Mouse (Mus musculus) monocyte, adult 2 months (primary cell): ENCODE results near the gene Zfp977.
"Not testable (repeated sequence)": the region's sequence is repeated elsewhere in the genome, so short reads cannot be mapped to it uniquely, and the experiment has no call there.

Experiments
- DNase-seq, 2 experiments: peaks; one replicate each; pipeline ENCODE4 v3.0.0; 2022; ENCODE audit warnings: low spot score in 2 of 2, low read depth in 1 of 2

Zfp977 gene

DNA sequence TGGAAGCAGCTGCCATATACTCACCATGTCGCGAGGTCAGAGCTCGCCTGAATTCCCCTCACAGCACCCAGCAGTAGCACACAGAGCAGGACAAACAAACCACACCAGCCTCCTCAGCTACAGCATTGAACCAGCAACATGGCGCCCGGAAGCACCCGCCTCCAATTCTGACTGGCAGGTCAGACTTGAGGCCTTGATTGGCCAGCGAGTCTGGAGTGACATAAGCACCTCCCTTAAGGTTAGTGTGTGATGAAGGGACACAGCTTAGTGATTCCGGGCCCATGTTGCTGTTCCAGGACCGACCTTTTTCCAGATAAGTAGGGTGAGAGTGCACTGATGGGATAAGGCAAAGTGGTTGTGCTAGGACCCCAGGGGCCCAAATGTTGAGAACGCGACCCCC, at the start of gene Zfp977:
Gene Zfp977, minus strand, starts transcription at position 135 of the 400 bp plus-strand sequence.
- DNase-seq: not testable (repeated sequence)

DNA sequence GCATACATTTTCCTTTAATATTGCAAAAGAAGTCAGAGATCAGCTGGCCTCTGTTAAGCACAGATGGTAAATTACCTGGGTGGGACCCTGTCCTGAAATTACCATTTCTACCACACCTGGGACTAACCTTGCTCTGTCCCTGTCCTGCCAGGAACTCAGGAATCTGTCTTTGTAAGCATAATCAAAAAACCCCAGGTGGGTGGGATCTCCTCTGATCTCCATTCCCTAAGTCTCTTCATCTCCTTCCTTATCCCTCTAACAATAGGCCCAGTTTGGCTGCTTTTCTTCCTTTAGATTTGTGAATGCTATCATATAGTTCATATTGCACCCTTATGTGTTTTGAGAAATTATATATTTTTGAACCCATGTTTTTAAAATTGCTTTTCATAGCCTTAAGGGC, 38.7 kb upstream of the Zfp977 start:
- DNase-seq: not testable (repeated sequence)

DNA sequence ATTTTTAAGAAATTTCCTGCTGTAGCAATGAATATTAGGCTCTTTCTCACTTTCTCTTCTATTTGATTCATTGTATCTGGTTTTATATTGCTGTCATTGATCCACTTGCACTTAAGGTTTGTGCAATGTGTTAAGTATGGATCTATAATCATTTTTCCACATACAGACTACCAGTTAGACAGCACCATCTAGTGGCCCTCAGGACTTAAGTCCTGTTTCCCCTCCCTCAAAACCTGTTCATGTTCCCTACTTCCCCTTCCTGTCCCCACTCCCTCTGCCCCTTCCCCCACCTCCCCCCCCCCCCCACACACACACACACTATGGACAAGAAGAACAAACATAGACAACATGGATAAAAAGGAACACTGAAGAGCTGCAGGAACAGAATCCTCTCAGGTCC, 3.3 kb upstream of the Zfp977 start:
- DNase-seq: not testable (repeated sequence)

DNA sequence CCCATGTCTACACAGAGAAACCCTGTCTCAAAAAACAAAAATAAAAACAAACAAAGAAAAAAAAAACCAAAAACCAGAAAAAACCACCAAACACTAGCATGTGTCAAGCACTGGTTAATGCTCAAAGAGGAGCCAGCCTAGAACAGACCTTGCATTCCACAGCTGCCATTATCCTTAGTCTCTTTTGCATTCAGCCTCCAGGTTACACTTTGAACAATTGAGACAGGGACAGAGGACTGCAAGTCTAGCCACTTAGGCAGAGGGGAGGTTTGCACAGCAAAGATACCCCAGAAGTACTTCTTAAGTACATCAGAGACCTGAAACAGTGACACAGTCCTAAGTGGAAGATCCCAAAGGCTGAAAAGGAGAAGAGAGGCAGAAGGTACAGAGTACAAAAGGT, 1.0 kb downstream of the Zfp977 start:
- DNase-seq: not testable (repeated sequence)

DNA sequence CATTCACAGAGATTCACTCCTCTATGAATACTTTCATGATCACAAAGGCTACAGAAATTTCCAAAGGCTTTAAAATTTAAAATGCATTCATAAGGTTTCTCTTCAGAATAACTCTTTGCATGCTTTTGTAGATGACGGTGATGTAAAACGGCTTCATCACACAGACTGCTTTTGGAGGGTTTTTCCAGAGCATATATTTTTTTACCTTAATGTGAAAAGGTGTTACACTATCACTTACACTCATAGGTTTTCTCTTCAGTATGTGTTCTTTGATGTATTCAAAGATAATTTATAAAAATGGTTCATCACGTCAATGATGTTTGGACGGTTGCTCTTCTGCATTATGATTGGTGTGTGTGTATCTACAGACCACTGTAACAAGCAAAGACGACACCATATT, 13.9 kb downstream of the Zfp977 start, which contains the start of gene Gm21028:
Gene Gm21028, minus strand, starts transcription at position 101 of the 400 bp plus-strand sequence.
- DNase-seq: no peak

DNA sequence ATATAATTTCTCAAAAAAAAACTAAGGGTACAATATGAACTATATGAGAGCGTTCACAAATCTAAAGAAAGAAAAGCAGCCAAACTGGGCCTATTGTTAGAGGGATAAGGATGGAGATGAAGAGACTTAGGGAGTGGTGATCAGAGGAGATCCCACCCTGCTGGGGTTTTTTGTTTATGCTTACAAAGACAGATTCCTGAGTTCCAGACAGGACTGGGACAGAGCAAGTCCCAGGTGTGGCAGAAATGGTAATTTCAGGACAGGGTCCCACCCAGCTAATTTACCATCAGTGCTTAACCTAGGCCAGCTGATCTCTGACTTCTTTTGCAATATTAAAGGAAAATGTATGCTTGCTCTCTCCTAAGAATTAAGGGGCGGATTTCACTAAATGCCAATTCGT, 40.6 kb downstream of the Zfp977 start:
- DNase-seq: no peak
